Mouse (Mus musculus): ENCODE data around the gene Rras2.

GRCm38 (mm10) chr7:114006456-114006855 is 111.1 kb downstream of the Rras2 start:
- TF ChIP-seq POLR2A (IDR thresholded peaks at IDR 0.05; ENCODE audit: low read depth, low read length) = no peak
- TF ChIP-seq CTCF (IDR thresholded peaks at IDR 0.05; ENCODE audit: borderline replicate concordance, insufficient read depth, low read length) = no peak

Data from embryonic fibroblast, embryonic 13.5 days (primary cell).